Mouse (Mus musculus) cerebellum, adult 2 months (tissue): ENCODE data around the gene Kdm4b. TPM values are rescaled to one million over a fixed set of nuclear protein-coding genes. Genes with fewer than 3 reads are reported as not detected.
A peak's percentile ranks its signal among the peaks of the same experiment; 100 is the strongest.

Experiments
- DNase-seq, 2 experiments: peaks; one replicate each; pipeline ENCODE4 v3.0.0; 2021
- H3K27ac ChIP-seq: fragments of 200-500 bp; 2 replicates; pipeline ENCODE4 v1.5.1; 2012; ENCODE audit warnings: low read length, control low read depth, inconsistent platforms; ENCODE audit not compliant: insufficient read depth
- H3K27me3 ChIP-seq: fragments of 200-500 bp; 2 replicates; pipeline ENCODE4 v1.6.1; 2012; ENCODE audit warnings: inconsistent platforms, mild to moderate bottlenecking, low read length, moderate library complexity; ENCODE audit not compliant: control insufficient read depth, insufficient read depth
- H3K4me1 ChIP-seq: fragments of 200-500 bp; 2 replicates; pipeline ENCODE4 v1.6.1; 2011; ENCODE audit warnings: low read length; ENCODE audit not compliant: control insufficient read depth, insufficient read depth
- H3K4me3 ChIP-seq: fragments of 200-500 bp; replicated peaks from 2 replicates; pipeline ENCODE3; 2011; ENCODE audit warnings: mild to moderate bottlenecking, low read depth, low read length, control low read depth; ENCODE audit not compliant: insufficient read depth
- CTCF ChIP-seq: fragments of 200-500 bp; IDR thresholded peaks from 2 replicates; pipeline ENCODE4 v1.5.1; 2011; ENCODE audit warnings: low read depth, mild to moderate bottlenecking, control low read depth, low read length, moderate library complexity, borderline replicate concordance; ENCODE audit not compliant: insufficient read depth
- POLR2A ChIP-seq: fragments of 200-500 bp; IDR thresholded peaks from 2 replicates; pipeline ENCODE4 v1.6.1; 2011; ENCODE audit warnings: low read length, control low read depth, borderline replicate concordance; ENCODE audit not compliant: insufficient read depth
- WGBS: fragments of 180-500 bp; shearing (Covaris S2); methylation state at CpG from one replicate; pipeline ENCODE4 v1.1.7; 2018; 5-methylcytosine and 5-hydroxymethylcytosine counted together
- polyA plus RNA-seq: library from polyadenylated mRNA; depleted of rRNA; stranded (reverse); fragments of >200 nt; gene quantifications from 2 replicates; pipeline ENCODE4 v1.2.3, GENCODE M21; 2012

Kdm4b gene
- polyA plus RNA-seq, 1 experiment, result 45.8 TPM

GRCm38 (mm10) chr17:56337791-56338190 lies 11.9 kb downstream of the Kdm4b start:
- no peak for TF ChIP-seq CTCF
- Histone ChIP-seq H3K27ac (no peak overlapping the region), H3K27me3 (no peaks in the 10 kb centered on the region), H3K4me1 (peaks cover 65% of the 10 kb centered on the region), H3K4me3 (no peak overlapping the region)
- DNase-seq, result no peak
- 76% methylated on average over 6 of the region's 6 CpGs for WGBS

- TF ChIP-seq POLR2A (no peak), CTCF (peak; percentile 28; the same call in 1 of the 2 replicates)
- Histone ChIP-seq H3K27ac (no peak overlapping the region), H3K4me3 (no peak overlapping the region), H3K4me1 (peaks cover 68% of the 10 kb centered on the region), H3K27me3 (no peaks in the 10 kb centered on the region)
- no peak for DNase-seq
- 69% methylated on average over 4 of the region's 4 CpGs for WGBS
These were observed 13.0 kb downstream of the Kdm4b start for GRCm38 (mm10) chr17:56338909-56339308.

- no peak for TF ChIP-seq CTCF
- no peak for TF ChIP-seq POLR2A
- DNase-seq, result peak; percentile 75 to 89
- peak overlapping the region; percentile 86 for H3K27ac ChIP-seq
- peaks cover 64% of the 10 kb centered on the region for H3K4me1 ChIP-seq
- no peaks in the 10 kb centered on the region for H3K27me3 ChIP-seq
- H3K4me3 ChIP-seq, result no peak overlapping the region
These were observed 14.9 kb downstream of the Kdm4b start for GRCm38 (mm10) chr17:56340717-56341116.

- Histone ChIP-seq H3K4me3 (no peak overlapping the region), H3K27me3 (no peaks in the 10 kb centered on the region), H3K4me1 (peaks cover 48% of the 10 kb centered on the region), H3K27ac (no peak overlapping the region)
- DNase-seq, result no peak
- TF ChIP-seq POLR2A (no peak), CTCF (no peak)
- WGBS, result 77% methylated on average over 3 of the region's 3 CpGs
These were observed 17.6 kb downstream of the Kdm4b start for GRCm38 (mm10) chr17:56343466-56343865.

GRCm38 (mm10) chr17:56345364-56345763 lies 19.5 kb downstream of the Kdm4b start:
- no peak for DNase-seq
- Histone ChIP-seq H3K27ac (no peak overlapping the region), H3K4me1 (peaks cover 55% of the 10 kb centered on the region), H3K27me3 (no peaks in the 10 kb centered on the region), H3K4me3 (no peak overlapping the region)
- TF ChIP-seq CTCF (no peak), POLR2A (no peak)
- WGBS, result 54% methylated on average over 2 of the region's 2 CpGs

GRCm38 (mm10) chr17:56348128-56348527 lies 22.3 kb downstream of the Kdm4b start:
- DNase-seq, result no peak
- H3K27me3 ChIP-seq, result no peaks in the 10 kb centered on the region
- WGBS, result 29% methylated on average over 4 of the region's 4 CpGs
- H3K4me3 ChIP-seq, result no peak overlapping the region
- peaks cover 42% of the 10 kb centered on the region for H3K4me1 ChIP-seq
- no peak overlapping the region for H3K27ac ChIP-seq
- TF ChIP-seq CTCF (no peak), POLR2A (no peak)

GRCm38 (mm10) chr17:56348586-56348985 lies 22.7 kb downstream of the Kdm4b start:
- TF ChIP-seq CTCF (no peak), POLR2A (no peak)
- DNase-seq, result no peak
- H3K4me3 ChIP-seq, result no peak overlapping the region
- no peak overlapping the region; the same call in 1 of the 2 replicates for H3K27ac ChIP-seq
- H3K4me1 ChIP-seq, result peaks cover 39% of the 10 kb centered on the region
- no peaks in the 10 kb centered on the region for H3K27me3 ChIP-seq

GRCm38 (mm10) chr17:56350694-56351093 lies 24.8 kb downstream of the Kdm4b start:
- no peaks in the 10 kb centered on the region for H3K27me3 ChIP-seq
- 10% methylated on average over 2 of the region's 2 CpGs for WGBS
- no peak overlapping the region for H3K27ac ChIP-seq
- H3K4me1 ChIP-seq, result peaks cover 28% of the 10 kb centered on the region
- H3K4me3 ChIP-seq, result no peak overlapping the region
- TF ChIP-seq CTCF (peak; percentile 91), POLR2A (no peak)
- peak; percentile 74 to 91 for DNase-seq
